Mouse (Mus musculus): ENCODE measurements around the gene Sdk1. TPM values are rescaled to one million over a fixed set of nuclear protein-coding genes. Genes with fewer than 3 reads are reported as not detected.

The Sdk1 gene
- polyA plus RNA-seq, 1 experiment from 2014 or later: 4.8 TPM

GRCm38 (mm10) chr5:142163483-142163882 lies 922.2 kb downstream of the Sdk1 start:
- Histone ChIP-seq H3K27me3 (replicated peaks; ENCODE audit: control insufficient read depth, insufficient read depth, low read length) (no peaks in the 10 kb centered on the region), H3K27ac (ENCODE audit: low read depth) (no peak overlapping the region), H3K9me3 (ENCODE audit: control insufficient read depth, low read length) (no peaks in the 10 kb centered on the region), H3K4me2 (ENCODE audit: low read length) (no peak overlapping the region), H3K4me1 (replicated peaks; ENCODE audit: control insufficient read depth, insufficient read depth, low read length) (no peaks in the 10 kb centered on the region), H3K9ac (ENCODE audit: low read length) (no peak overlapping the region), H3K4me3 (ENCODE audit: low read depth, low read length) (no peak overlapping the region), H3K36me3 (ENCODE audit: control insufficient read depth, insufficient read depth, low read length) (peaks cover 10% of the 10 kb centered on the region; the same call in 1 of the 2 replicates)
- no peak for DNase-seq (ENCODE audit: low spot score)
- ATAC-seq (replicated peaks; ENCODE audit: low FRiP score, low TSS enrichment, low read depth): no peak
- WGBS: 89% methylated on average over 4 of the region's 4 CpGs

- 0 out of 2 replicates have a peak, but pooled peaks cover 3% of the 10 kb centered on the region for H3K9me3 ChIP-seq (ENCODE audit: control insufficient read depth, low read length)
- H3K27ac ChIP-seq (ENCODE audit: low read depth): no peak overlapping the region
- H3K4me1 ChIP-seq (replicated peaks; ENCODE audit: control insufficient read depth, insufficient read depth, low read length): 0 out of 2 replicates have a peak, but pooled peaks cover 3% of the 10 kb centered on the region
- 91% methylated on average over 4 of the region's 4 CpGs for WGBS
- H3K4me2 ChIP-seq (ENCODE audit: low read length): no peak overlapping the region
- no peak overlapping the region for H3K9ac ChIP-seq (ENCODE audit: low read length)
- ATAC-seq (replicated peaks; ENCODE audit: low FRiP score, low TSS enrichment, low read depth): no peak
- H3K4me3 ChIP-seq (ENCODE audit: low read depth, low read length): no peak overlapping the region
- DNase-seq (ENCODE audit: low spot score): no peak
- no peaks in the 10 kb centered on the region for H3K27me3 ChIP-seq (replicated peaks; ENCODE audit: control insufficient read depth, insufficient read depth, low read length)
- peaks cover 11% of the 10 kb centered on the region for H3K36me3 ChIP-seq (ENCODE audit: control insufficient read depth, insufficient read depth, low read length)
Observed at GRCm38 (mm10) chr5:142173636-142174035, 932.3 kb downstream of the Sdk1 start.

DNA sequence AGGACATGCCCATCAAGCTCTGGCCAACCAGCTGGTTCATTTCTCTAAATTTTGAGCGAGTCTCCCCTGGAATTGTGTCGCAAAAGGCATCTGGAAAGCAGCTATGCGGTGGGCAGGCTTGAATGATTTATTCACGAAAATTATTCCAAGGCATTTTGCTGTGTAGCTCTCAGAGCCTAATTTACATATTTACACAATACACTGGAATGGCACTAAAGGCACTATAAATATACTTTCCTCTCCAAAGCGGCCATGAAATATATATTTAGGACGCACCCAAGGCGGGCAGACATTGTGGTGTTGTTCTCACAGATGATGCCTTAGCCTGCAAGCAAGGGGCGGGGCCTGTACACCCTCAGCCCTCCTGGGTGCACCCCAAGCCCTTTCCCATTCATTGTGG lies 936.9 kb downstream of the Sdk1 start:
- Histone ChIP-seq H3K36me3 (ENCODE audit: control insufficient read depth, insufficient read depth, low read length) (peaks cover 11% of the 10 kb centered on the region), H3K9me3 (ENCODE audit: control insufficient read depth, low read length) (0 out of 2 replicates have a peak, but pooled peaks cover 3% of the 10 kb centered on the region), H3K27ac (ENCODE audit: low read depth) (no peak overlapping the region), H3K27me3 (replicated peaks; ENCODE audit: control insufficient read depth, insufficient read depth, low read length) (no peaks in the 10 kb centered on the region), H3K4me2 (ENCODE audit: low read length) (no peak overlapping the region), H3K4me3 (ENCODE audit: low read depth, low read length) (no peak overlapping the region), H3K4me1 (replicated peaks; ENCODE audit: control insufficient read depth, insufficient read depth, low read length) (0 out of 2 replicates have a peak, but pooled peaks cover 3% of the 10 kb centered on the region), H3K9ac (ENCODE audit: low read length) (no peak overlapping the region)
- ATAC-seq (replicated peaks; ENCODE audit: low FRiP score, low TSS enrichment, low read depth): no peak
- WGBS: 85% methylated on average over 8 of the region's 8 CpGs
- DNase-seq (ENCODE audit: low spot score): no peak

- DNase-seq (ENCODE audit: low spot score) (no peak), ATAC-seq (replicated peaks; ENCODE audit: low FRiP score, low TSS enrichment, low read depth) (no peak)
- H3K9ac ChIP-seq (ENCODE audit: low read length): no peak overlapping the region
Observed at GRCm38 (mm10) chr5:142179304-142179703, 938.0 kb downstream of the Sdk1 start.

DNA sequence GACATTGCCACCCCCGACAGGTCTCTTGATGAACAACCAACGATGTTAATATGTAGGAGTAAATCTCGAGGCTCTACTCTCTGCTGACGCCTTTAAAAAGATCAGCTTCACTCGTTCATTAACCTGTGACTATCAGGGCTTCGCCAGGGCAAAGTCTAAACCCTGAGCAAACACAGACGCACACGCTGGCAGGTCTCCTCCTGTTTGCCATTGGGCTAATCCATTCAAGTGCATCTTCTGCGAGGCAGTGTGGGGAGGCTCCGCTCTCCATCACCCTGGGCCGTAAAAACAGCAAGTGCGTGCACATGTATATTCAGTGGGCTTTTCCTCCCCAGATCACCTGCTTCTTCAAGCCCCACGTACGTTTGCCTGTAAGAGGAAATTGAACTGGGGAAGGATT lies 940.6 kb downstream of the Sdk1 start:
- ATAC-seq (replicated peaks; ENCODE audit: low FRiP score, low TSS enrichment, low read depth): peak; percentile 86
- Histone ChIP-seq H3K4me2 (ENCODE audit: low read length) (no peak overlapping the region), H3K36me3 (ENCODE audit: control insufficient read depth, insufficient read depth, low read length) (no peaks in the 10 kb centered on the region), H3K9me3 (ENCODE audit: control insufficient read depth, low read length) (no peaks in the 10 kb centered on the region), H3K9ac (ENCODE audit: low read length) (no peak overlapping the region), H3K4me1 (replicated peaks; ENCODE audit: control insufficient read depth, insufficient read depth, low read length) (0 out of 2 replicates have a peak, but pooled peaks cover 3% of the 10 kb centered on the region), H3K27me3 (replicated peaks; ENCODE audit: control insufficient read depth, insufficient read depth, low read length) (no peaks in the 10 kb centered on the region), H3K27ac (ENCODE audit: low read depth) (no peak overlapping the region; the same call in 1 of the 2 replicates), H3K4me3 (ENCODE audit: low read depth, low read length) (no peak overlapping the region)
- DNase-seq (ENCODE audit: low spot score): peak; percentile 53
- 28% methylated on average over 14 of the region's 14 CpGs for WGBS

More at GRCm38 (mm10) chr5:142179304-142179703, 938.0 kb downstream of the Sdk1 start:
- Histone ChIP-seq H3K4me2 (ENCODE audit: low read length) (no peak overlapping the region), H3K4me1 (replicated peaks; ENCODE audit: control insufficient read depth, insufficient read depth, low read length) (0 out of 2 replicates have a peak, but pooled peaks cover 3% of the 10 kb centered on the region), H3K27me3 (replicated peaks; ENCODE audit: control insufficient read depth, insufficient read depth, low read length) (no peaks in the 10 kb centered on the region), H3K36me3 (ENCODE audit: control insufficient read depth, insufficient read depth, low read length) (peaks cover under 1% of the 10 kb centered on the region), H3K27ac (ENCODE audit: low read depth) (no peak overlapping the region), H3K9me3 (ENCODE audit: control insufficient read depth, low read length) (0 out of 2 replicates have a peak, but pooled peaks cover 3% of the 10 kb centered on the region), H3K4me3 (ENCODE audit: low read depth, low read length) (no peak overlapping the region)
- WGBS: 78% methylated on average over 11 of the region's 11 CpGs

GRCm38 (mm10) chr5:142188765-142189164 lies 947.5 kb downstream of the Sdk1 start:
- Histone ChIP-seq H3K9me3 (ENCODE audit: control insufficient read depth, low read length) (no peaks in the 10 kb centered on the region), H3K9ac (ENCODE audit: low read length) (no peak overlapping the region), H3K27me3 (replicated peaks; ENCODE audit: control insufficient read depth, insufficient read depth, low read length) (no peaks in the 10 kb centered on the region), H3K4me2 (ENCODE audit: low read length) (no peak overlapping the region), H3K4me1 (replicated peaks; ENCODE audit: control insufficient read depth, insufficient read depth, low read length) (no peaks in the 10 kb centered on the region), H3K36me3 (ENCODE audit: control insufficient read depth, insufficient read depth, low read length) (peaks cover 10% of the 10 kb centered on the region; the same call in 1 of the 2 replicates), H3K27ac (ENCODE audit: low read depth) (no peak overlapping the region), H3K4me3 (ENCODE audit: low read depth, low read length) (no peak overlapping the region)
- DNase-seq (ENCODE audit: low spot score): no peak
- no peak for ATAC-seq (replicated peaks; ENCODE audit: low FRiP score, low TSS enrichment, low read depth)
- WGBS: 74% methylated on average over 5 of the region's 5 CpGs

DNA sequence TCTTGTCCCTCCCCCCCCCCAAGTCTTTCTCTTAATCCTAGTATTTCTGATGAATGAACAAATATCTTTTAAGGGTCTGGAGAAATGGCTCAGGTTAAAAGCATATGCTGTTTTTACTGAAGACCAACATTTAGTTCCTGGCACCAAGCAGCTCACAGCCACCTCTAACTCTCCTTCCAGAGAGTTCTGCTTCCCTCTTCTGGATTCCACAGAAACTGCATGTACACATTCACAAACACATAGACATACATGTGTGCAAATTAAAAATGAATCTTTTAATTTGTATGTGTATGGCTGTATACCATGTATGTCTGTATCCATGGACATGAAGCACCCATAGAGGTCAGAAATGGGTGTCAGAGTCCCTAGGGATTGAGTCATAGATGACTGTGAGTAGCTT lies 968.6 kb downstream of the Sdk1 start:
- ATAC-seq (replicated peaks; ENCODE audit: low FRiP score, low TSS enrichment, low read depth): no peak
- H3K27ac ChIP-seq (ENCODE audit: low read depth): no peak overlapping the region
- no peak overlapping the region for H3K4me2 ChIP-seq (ENCODE audit: low read length)

GRCm38 (mm10) chr5:142212252-142212651 lies 971.0 kb downstream of the Sdk1 start:
- Histone ChIP-seq H3K36me3 (ENCODE audit: control insufficient read depth, insufficient read depth, low read length) (no peaks in the 10 kb centered on the region), H3K4me3 (ENCODE audit: low read depth, low read length) (no peak overlapping the region), H3K4me2 (ENCODE audit: low read length) (no peak overlapping the region), H3K27me3 (replicated peaks; ENCODE audit: control insufficient read depth, insufficient read depth, low read length) (no peaks in the 10 kb centered on the region), H3K4me1 (replicated peaks; ENCODE audit: control insufficient read depth, insufficient read depth, low read length) (no peaks in the 10 kb centered on the region), H3K9me3 (ENCODE audit: control insufficient read depth, low read length) (no peaks in the 10 kb centered on the region), H3K9ac (ENCODE audit: low read length) (no peak overlapping the region), H3K27ac (ENCODE audit: low read depth) (no peak overlapping the region)
- ATAC-seq (replicated peaks; ENCODE audit: low FRiP score, low TSS enrichment, low read depth) (no peak), DNase-seq (ENCODE audit: low spot score) (no peak)
- WGBS: 66% methylated on average over 11 of the region's 11 CpGs

More for the DNA sequence above, 968.6 kb downstream of the Sdk1 start:
- Histone ChIP-seq H3K9ac (ENCODE audit: low read length) (no peak overlapping the region), H3K9me3 (ENCODE audit: control insufficient read depth, low read length) (no peaks in the 10 kb centered on the region), H3K27me3 (replicated peaks; ENCODE audit: control insufficient read depth, insufficient read depth, low read length) (no peaks in the 10 kb centered on the region), H3K36me3 (ENCODE audit: control insufficient read depth, insufficient read depth, low read length) (no peaks in the 10 kb centered on the region), H3K4me3 (ENCODE audit: low read depth, low read length) (no peak overlapping the region), H3K4me1 (replicated peaks; ENCODE audit: control insufficient read depth, insufficient read depth, low read length) (no peaks in the 10 kb centered on the region)
- DNase-seq (ENCODE audit: low spot score): no peak

DNA sequence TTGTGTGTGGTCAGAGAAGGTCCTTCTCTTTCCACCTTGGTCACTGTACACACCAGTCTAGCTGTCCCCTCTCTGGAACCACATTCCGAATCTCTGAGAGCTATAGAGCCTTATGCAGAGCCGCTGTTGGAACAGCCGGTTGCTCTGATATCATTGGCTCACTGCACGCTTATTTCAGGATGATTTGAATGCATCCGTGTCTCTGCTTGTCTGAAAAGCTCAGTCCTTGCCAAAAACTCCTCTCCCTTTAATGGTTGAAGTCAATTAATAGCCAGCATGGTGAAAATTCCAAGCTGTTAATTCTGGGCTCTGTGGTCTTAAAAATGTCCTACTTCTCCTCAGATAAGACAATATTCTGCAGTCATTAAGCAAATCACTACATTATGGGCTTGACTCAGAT lies 974.7 kb downstream of the Sdk1 start:
- no peaks in the 10 kb centered on the region for H3K27me3 ChIP-seq (replicated peaks; ENCODE audit: control insufficient read depth, insufficient read depth, low read length)
- WGBS: 78% methylated on average over 5 of the region's 5 CpGs
- no peak overlapping the region for H3K4me3 ChIP-seq (ENCODE audit: low read depth, low read length)
- peaks cover 3% of the 10 kb centered on the region; the same call in 1 of the 2 replicates for H3K9me3 ChIP-seq (ENCODE audit: control insufficient read depth, low read length)
- no peak overlapping the region for H3K4me2 ChIP-seq (ENCODE audit: low read length)
- H3K27ac ChIP-seq (ENCODE audit: low read depth): no peak overlapping the region
- ATAC-seq (replicated peaks; ENCODE audit: low FRiP score, low TSS enrichment, low read depth): no peak
- DNase-seq (ENCODE audit: low spot score): no peak
- H3K9ac ChIP-seq (ENCODE audit: low read length): no peak overlapping the region
- no peaks in the 10 kb centered on the region for H3K4me1 ChIP-seq (replicated peaks; ENCODE audit: control insufficient read depth, insufficient read depth, low read length)
- H3K36me3 ChIP-seq (ENCODE audit: control insufficient read depth, insufficient read depth, low read length): no peaks in the 10 kb centered on the region

All from intestine, embryonic 14.5 days (tissue).